14 mouse cellular contexts compared by ENCODE assay signal in genomic region chr14:75034240-75034639, GRCm38 (mm10). TPM values are rescaled to one million over a fixed set of nuclear protein-coding genes. Genes with fewer than 3 reads are reported as not detected.
DNase-seq lines count a peak whose midpoint lies in the region; ATAC-seq and TF ChIP-seq lines count a peak whose summit lies in the region.
"Had no signal": no experiment of that assay in that cellular context is flagged by ENCODE, and none has a peak within 500 bp of the region (broad histone marks: within the 10 kb centered on the region; RNA-seq: fewer than 3 reads in every experiment).

No protein-coding gene starts in this region.

- no peaks in the 10 kb centered on the region for H3K9me3 ChIP-seq in liver, postnatal 0 days (ENCODE audit: low read length)

- no peak overlapping the region for H3K4me2 ChIP-seq in liver, postnatal 0 days (ENCODE audit: low read depth, low read length)

- intact Hi-C loops in heart, postnatal 14 days (cut with DNase I): no loop called here

- no peak overlapping the region for H3K4me3 ChIP-seq in bone marrow, adult 2 months (replicated peaks; ENCODE audit: control insufficient read depth, low read depth, low read length)
- H3K4me3 ChIP-seq in liver, postnatal 0 days (ENCODE audit: low read depth, low read length): no peak overlapping the region
- H3K4me3 ChIP-seq in cerebellum, adult 2 months (replicated peaks; ENCODE audit: insufficient read depth, low read depth, low read length): no peak overlapping the region
- H3K4me3 ChIP-seq: erythroblast, embryonic 14.5 days; heart, adult 2 months; left cerebral cortex, adult 2 months had no signal

- DNase-seq in heart, adult 9 months (ENCODE audit: low spot score in 2 of 2): peak; percentile 14 to 56
- no peak for DNase-seq in heart, postnatal 14 days
- DNase-seq in liver, postnatal 0 days: peak; percentile 31
- DNase-seq in spleen, postnatal 36 days (ENCODE audit: low spot score in 2 of 2): peak; percentile 79 to 80
- no peak for DNase-seq in yolk sac, embryonic 10.5 days (ENCODE audit: low spot score)
- DNase-seq in frontal cortex, postnatal 36 days (ENCODE audit: low spot score in 2 of 2): no peak
- DNase-seq in cerebellum, adult 2 months: no peak
- DNase-seq: cerebellum, adult 9-10 months; right cerebral cortex, postnatal 14 days had no signal

- peak; percentile 83 for ATAC-seq in liver, postnatal 0 days
- ATAC-seq: midbrain, embryonic 16.5 days had no signal

- no peak overlapping the region for H3K9ac ChIP-seq in liver, postnatal 0 days (replicated peaks)

- TF ChIP-seq POLR2A in bone marrow, adult 2 months (IDR thresholded peaks at IDR 0.05; ENCODE audit: borderline replicate concordance, control insufficient read depth, low read depth, low read length): no peak
- no peak for TF ChIP-seq POLR2A in cerebellum, adult 2 months (IDR thresholded peaks at IDR 0.05; ENCODE audit: borderline replicate concordance, insufficient read depth, low read length)

- no peaks in the 10 kb centered on the region for H3K27me3 ChIP-seq in liver, postnatal 0 days (ENCODE audit: insufficient read depth, low read length)
- no peaks in the 10 kb centered on the region for H3K27me3 ChIP-seq in cerebellum, adult 2 months (ENCODE audit: control insufficient read depth, insufficient read depth, low read length)

- WGBS in bone marrow, adult 2 months: 3% methylated on average over 3 of the region's 3 CpGs
- 28% methylated on average over 3 of the region's 3 CpGs for WGBS in liver, postnatal 0 days (ENCODE audit: insufficient replicate concordance)
- 88% methylated on average over 3 of the region's 3 CpGs for WGBS in cerebellum, adult 2 months

- peaks cover 4% of the 10 kb centered on the region; the same call in 1 of the 2 replicates for H3K36me3 ChIP-seq in liver, postnatal 0 days (replicated peaks; ENCODE audit: insufficient read depth, low read length)

- TF ChIP-seq CTCF in bone marrow, adult 2 months (IDR thresholded peaks at IDR 0.05; ENCODE audit: control insufficient read depth, insufficient read depth, low read length): no peak
- TF ChIP-seq CTCF in liver, postnatal 0 days (IDR thresholded peaks at IDR 0.05; ENCODE audit: low read depth): no peak
- TF ChIP-seq CTCF in cerebellum, adult 2 months (IDR thresholded peaks at IDR 0.05; ENCODE audit: borderline replicate concordance, insufficient read depth, low read depth, low read length): no peak

- TF ChIP-seq EP300 in liver, postnatal 0 days (IDR thresholded peaks at IDR 0.05; ENCODE audit: low read depth): peak; percentile 76

- peak overlapping the region; percentile 26; the same call in 1 of the 2 replicates for H3K27ac ChIP-seq in bone marrow, adult 2 months (ENCODE audit: control insufficient read depth, insufficient read depth, low read depth, low read length, poor library complexity)
- H3K27ac ChIP-seq in liver, postnatal 0 days (ENCODE audit: low read depth): peak overlapping the region; percentile 66
- no peak overlapping the region for H3K27ac ChIP-seq in cerebellum, adult 2 months (ENCODE audit: insufficient read depth, low read length)
- H3K27ac ChIP-seq: heart, adult 2 months; left cerebral cortex, adult 2 months had no signal

- peaks cover 8% of the 10 kb centered on the region for H3K4me1 ChIP-seq in bone marrow, adult 2 months (ENCODE audit: control insufficient read depth, insufficient read depth, low read length)
- peaks cover 3% of the 10 kb centered on the region; the same call in 1 of the 2 replicates for H3K4me1 ChIP-seq in liver, postnatal 0 days (ENCODE audit: insufficient read depth)
- H3K4me1 ChIP-seq in cerebellum, adult 2 months (ENCODE audit: control insufficient read depth, insufficient read depth, low read length): no peaks in the 10 kb centered on the region

RNA-seq across cellular contexts. Expression of gene Rubcnl, which starts 18.4 kb away (rescaled TPM):
- under 1 TPM; 0.65 to 0.73 TPM for total RNA-seq in heart, postnatal 14 days (2021)
- 8.8 and 14.0 TPM in 2 replicates for polyA plus RNA-seq in bone marrow, adult 2 months (2011; ENCODE audit: insufficient read depth, insufficient read length, low replicate concordance, missing spikeins)
- polyA plus RNA-seq in liver, postnatal 0 days (2015; fragmentation: Nextera tagmentation; extraction: Ambion mirVana): 0.51 and 0.69 TPM in 2 replicates
- 0.97 and 1.4 TPM in 2 replicates for polyA plus RNA-seq in cerebellum, adult 2 months (2012; rRNA removed)

Comparison
In these comparisons a context has a peak if more than half of its experiments do, and no peak if none do; other contexts are left out.
1. DNase-seq: peak in heart, adult 9 months (2 of 2), liver, postnatal 0 days (single experiment) and spleen, postnatal 36 days (2 of 2); none in heart, postnatal 14 days (0 of 2), yolk sac, embryonic 10.5 days (single experiment), frontal cortex, postnatal 36 days (0 of 2) and cerebellum, adult 2 months (0 of 2).